Mouse (Mus musculus) heart, embryonic 16.5 days (tissue): ENCODE results near the gene Adamts14. TPM values are rescaled to one million over a fixed set of nuclear protein-coding genes. Genes with fewer than 3 reads are reported as not detected.

Experiments
- ATAC-seq: fragments of 200-750 bp; cut with Nextera tagmentation; replicated peaks from 2 replicates; pipeline ENCODE4 v1.8.0; 2017; ENCODE audit warnings: moderate number of reproducible peaks; ENCODE audit not compliant: insufficient read depth, low FRiP score; ENCODE audit errors: extremely low read depth
- H3K27ac ChIP-seq: fragments of 300-500 bp; sonication (generic); 2 replicates; pipeline ENCODE4 v1.5.1; 2014; ENCODE audit warnings: mild to moderate bottlenecking, low read length, control low read depth, moderate library complexity
- H3K27me3 ChIP-seq: fragments of 300-500 bp; sonication (generic); 2 replicates; pipeline ENCODE4 v1.6.1; 2014; ENCODE audit warnings: low read length, mixed read lengths; ENCODE audit not compliant: control insufficient read depth, insufficient read depth
- H3K36me3 ChIP-seq: fragments of 300-500 bp; sonication (generic); 2 replicates; pipeline ENCODE4 v1.6.1; 2014; ENCODE audit not compliant: control insufficient read depth, insufficient read depth
- H3K4me1 ChIP-seq: fragments of 300-500 bp; sonication (generic); 2 replicates; pipeline ENCODE4 v1.6.1; 2014; ENCODE audit warnings: low read length, mixed read lengths; ENCODE audit not compliant: control insufficient read depth, insufficient read depth
- H3K4me2 ChIP-seq: fragments of 300-500 bp; sonication (generic); 2 replicates; pipeline ENCODE4 v1.6.1; 2014; ENCODE audit warnings: low read depth, mild to moderate bottlenecking, control low read depth, low read length
- H3K4me3 ChIP-seq: fragments of 300-500 bp; sonication (generic); 2 replicates; pipeline ENCODE4 v1.5.1; 2014; ENCODE audit warnings: mild to moderate bottlenecking, control low read depth, low read length
- H3K9ac ChIP-seq: fragments of 300-500 bp; sonication (generic); 2 replicates; pipeline ENCODE4 v1.6.1; 2014; ENCODE audit warnings: low read length, control low read depth
- H3K9me3 ChIP-seq: fragments of 300-500 bp; sonication (generic); replicated peaks from 2 replicates; pipeline ENCODE4 v1.6.1; 2016; ENCODE audit warnings: low read length; ENCODE audit not compliant: control insufficient read depth
- WGBS: fragments of 180-500 bp; shearing (Covaris S2); extraction: QIAGEN DNeasy Blood & Tissue Kit; methylation state at CpG from one replicate; pipeline ENCODE4 v1.1.7; 2014; 5-methylcytosine and 5-hydroxymethylcytosine counted together
- polyA plus RNA-seq: library from polyadenylated mRNA; unstranded; fragments of >200 nt; fragmentation: Nextera tagmentation; extraction: Ambion mirVana; gene quantifications from 2 replicates; pipeline ENCODE4 v1.2.1, GENCODE M21; 2015

Gene Adamts14
- polyA plus RNA-seq, 1 experiment from 2014 or later = 1.8 TPM

DNA sequence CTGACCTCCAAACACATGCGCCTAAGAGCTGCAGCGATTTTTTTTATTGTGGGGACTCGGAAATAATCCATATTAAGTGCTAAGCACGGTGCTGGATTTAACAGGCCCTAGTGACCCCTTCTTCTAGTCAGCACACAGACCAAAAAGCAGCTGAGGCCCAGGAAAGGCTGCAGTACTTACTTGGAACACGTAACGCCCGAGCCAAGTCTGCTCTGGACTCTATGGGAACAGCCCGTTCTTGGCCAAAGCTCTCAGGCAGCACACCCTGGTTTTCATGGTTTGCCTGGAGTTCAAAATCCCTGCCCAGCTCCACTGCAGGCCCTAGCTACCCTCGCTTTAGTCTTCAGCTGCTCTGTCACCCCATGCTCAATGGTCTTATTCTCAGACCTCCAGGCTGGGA lies 78.6 kb downstream of the Adamts14 start:
- Histone ChIP-seq H3K36me3 (no peaks in the 10 kb centered on the region), H3K4me2 (no peak overlapping the region), H3K9ac (no peak overlapping the region), H3K4me3 (no peak overlapping the region), H3K9me3 (no peaks in the 10 kb centered on the region), H3K4me1 (no peaks in the 10 kb centered on the region; the same call in 1 of the 2 replicates), H3K27me3 (no peaks in the 10 kb centered on the region), H3K27ac (no peak overlapping the region)
- ATAC-seq = no peak
- WGBS = 71% methylated on average over 9 of the region's 9 CpGs

DNA sequence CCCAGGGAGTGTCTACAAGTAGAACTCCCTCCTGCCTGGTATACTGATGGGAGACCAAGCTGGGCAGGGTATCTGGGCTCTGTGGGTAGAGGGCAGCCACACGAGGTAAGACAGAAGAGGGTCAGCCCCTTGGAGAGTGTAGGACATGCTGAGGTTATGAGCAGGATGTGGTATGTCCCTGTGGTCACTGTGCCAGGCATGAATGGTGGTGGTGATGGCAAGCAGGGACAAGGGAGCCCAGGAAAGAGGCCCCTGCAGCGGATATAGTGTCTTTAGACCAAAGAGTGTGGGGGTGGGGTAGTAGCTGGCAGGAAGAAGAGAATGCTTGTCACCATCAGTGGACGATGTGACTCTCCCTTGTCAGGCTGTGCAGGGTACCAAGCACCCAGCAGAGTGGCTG lies 85.2 kb downstream of the Adamts14 start:
- no peak overlapping the region for H3K4me2 ChIP-seq
- H3K9me3 ChIP-seq = no peaks in the 10 kb centered on the region
- no peak overlapping the region for H3K4me3 ChIP-seq
- H3K4me1 ChIP-seq = no peaks in the 10 kb centered on the region
- H3K27ac ChIP-seq = no peak overlapping the region
- no peak for ATAC-seq
- no peaks in the 10 kb centered on the region for H3K36me3 ChIP-seq
- H3K9ac ChIP-seq = no peak overlapping the region
- 0 out of 2 replicates have a peak, but pooled peaks cover 2% of the 10 kb centered on the region for H3K27me3 ChIP-seq
- WGBS = 41% methylated on average over 3 of the region's 3 CpGs

DNA sequence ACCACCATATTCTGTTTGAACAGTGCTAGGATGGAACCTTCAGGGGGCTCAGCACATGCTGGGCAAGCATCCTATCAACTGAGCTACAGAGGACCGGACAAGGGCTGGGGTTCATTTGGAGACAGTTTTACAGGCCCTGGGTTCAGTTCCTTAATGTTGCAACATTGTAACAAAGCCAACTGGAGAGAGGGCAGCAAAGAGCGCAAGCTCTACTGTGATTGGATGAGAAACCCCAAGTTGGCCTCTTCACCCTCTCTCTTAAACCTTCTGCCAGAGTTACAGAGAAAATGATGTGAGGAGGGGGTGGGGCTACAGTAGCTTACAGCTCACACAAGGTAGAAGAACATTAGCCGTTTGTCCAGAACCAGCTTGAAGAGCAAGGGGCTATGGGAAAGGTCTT lies 86.2 kb downstream of the Adamts14 start:
- Histone ChIP-seq H3K27me3 (0 out of 2 replicates have a peak, but pooled peaks cover 2% of the 10 kb centered on the region), H3K4me1 (no peaks in the 10 kb centered on the region), H3K9ac (no peak overlapping the region), H3K4me3 (no peak overlapping the region), H3K9me3 (no peaks in the 10 kb centered on the region), H3K27ac (no peak overlapping the region), H3K4me2 (no peak overlapping the region), H3K36me3 (no peaks in the 10 kb centered on the region)
- ATAC-seq = no peak
- 78% methylated on average over 3 of the region's 3 CpGs for WGBS

DNA sequence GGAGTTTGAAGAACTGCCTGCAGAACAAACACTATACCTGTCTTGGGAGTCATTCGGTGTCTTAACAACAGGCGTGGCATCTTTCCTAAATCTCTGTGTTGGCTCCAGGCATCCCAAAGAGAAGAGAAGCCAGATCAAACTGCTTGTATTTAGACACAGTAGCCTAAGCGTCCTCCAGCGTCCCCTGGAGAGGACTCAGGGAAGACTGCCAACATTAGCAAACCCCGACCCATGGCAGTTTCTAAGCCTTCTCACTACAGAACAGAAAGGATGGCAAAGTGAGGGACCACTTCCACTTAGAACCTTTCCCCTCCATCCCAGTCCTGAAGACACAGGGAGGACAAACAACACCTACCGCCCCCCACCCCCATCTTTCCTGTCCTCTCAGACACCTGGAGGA lies 93.3 kb downstream of the Adamts14 start:
- Histone ChIP-seq H3K36me3 (no peaks in the 10 kb centered on the region), H3K27me3 (peaks cover 12% of the 10 kb centered on the region)
- 54% methylated on average over 6 of the region's 6 CpGs for WGBS

DNA sequence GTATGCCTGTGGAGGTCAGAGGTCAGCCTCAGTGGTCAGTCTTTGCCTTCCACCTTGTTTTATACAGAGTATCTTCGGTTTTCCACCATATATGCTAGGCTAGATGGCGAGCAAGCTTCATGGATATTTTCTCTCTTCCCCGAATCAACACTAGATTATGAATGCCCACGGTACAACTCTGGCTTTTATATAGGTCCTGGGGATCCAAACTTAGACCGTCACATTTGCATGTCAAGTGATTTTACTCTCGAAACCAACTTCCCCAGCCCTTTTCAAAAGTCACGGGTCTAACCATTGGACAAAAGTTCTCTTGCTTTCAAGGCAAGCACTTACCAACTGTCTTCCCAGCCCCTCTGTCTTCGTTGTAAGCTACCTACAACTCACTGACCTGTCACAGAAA lies 94.6 kb downstream of the Adamts14 start:
- H3K9ac ChIP-seq = no peak overlapping the region
- H3K9me3 ChIP-seq = no peaks in the 10 kb centered on the region
- H3K27ac ChIP-seq = no peak overlapping the region
- no peak for ATAC-seq
- H3K36me3 ChIP-seq = no peaks in the 10 kb centered on the region
- H3K4me3 ChIP-seq = no peak overlapping the region
- H3K4me2 ChIP-seq = no peak overlapping the region
- H3K4me1 ChIP-seq = peaks cover 4% of the 10 kb centered on the region
- peaks cover 17% of the 10 kb centered on the region for H3K27me3 ChIP-seq
- WGBS = 84% methylated on average over 8 of the region's 8 CpGs

More for the DNA sequence above, 93.3 kb downstream of the Adamts14 start:
- no peak overlapping the region for H3K4me3 ChIP-seq
- H3K9ac ChIP-seq = no peak overlapping the region
- H3K4me2 ChIP-seq = no peak overlapping the region
- H3K9me3 ChIP-seq = no peaks in the 10 kb centered on the region
- no peak overlapping the region for H3K27ac ChIP-seq
- no peak for ATAC-seq
- peaks cover 4% of the 10 kb centered on the region for H3K4me1 ChIP-seq

DNA sequence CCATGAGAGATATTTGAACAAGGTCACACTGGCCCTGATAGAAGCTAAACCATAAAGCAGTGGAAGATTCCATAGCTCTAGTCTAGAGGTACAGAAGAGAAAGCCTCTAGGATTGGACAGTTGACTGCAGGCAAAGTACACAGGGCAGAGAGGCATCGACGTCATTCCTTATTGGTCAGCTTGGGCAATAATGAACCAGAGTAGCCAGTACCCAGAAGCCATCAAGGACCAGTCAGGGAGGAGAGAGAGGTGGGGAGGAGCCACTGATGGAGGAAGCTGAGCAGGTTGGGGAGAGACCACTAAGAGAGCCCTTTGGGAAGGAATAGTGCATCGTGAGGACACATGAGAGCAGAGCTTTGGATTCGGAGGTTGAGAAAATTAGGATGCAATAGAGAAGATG lies 95.5 kb downstream of the Adamts14 start:
- Histone ChIP-seq H3K4me3 (no peak overlapping the region), H3K36me3 (no peaks in the 10 kb centered on the region), H3K27me3 (peaks cover 20% of the 10 kb centered on the region), H3K9ac (no peak overlapping the region), H3K4me1 (peaks cover 4% of the 10 kb centered on the region), H3K9me3 (no peaks in the 10 kb centered on the region), H3K27ac (no peak overlapping the region), H3K4me2 (no peak overlapping the region)
- no peak for ATAC-seq
- WGBS = 79% methylated on average over 4 of the region's 4 CpGs

DNA sequence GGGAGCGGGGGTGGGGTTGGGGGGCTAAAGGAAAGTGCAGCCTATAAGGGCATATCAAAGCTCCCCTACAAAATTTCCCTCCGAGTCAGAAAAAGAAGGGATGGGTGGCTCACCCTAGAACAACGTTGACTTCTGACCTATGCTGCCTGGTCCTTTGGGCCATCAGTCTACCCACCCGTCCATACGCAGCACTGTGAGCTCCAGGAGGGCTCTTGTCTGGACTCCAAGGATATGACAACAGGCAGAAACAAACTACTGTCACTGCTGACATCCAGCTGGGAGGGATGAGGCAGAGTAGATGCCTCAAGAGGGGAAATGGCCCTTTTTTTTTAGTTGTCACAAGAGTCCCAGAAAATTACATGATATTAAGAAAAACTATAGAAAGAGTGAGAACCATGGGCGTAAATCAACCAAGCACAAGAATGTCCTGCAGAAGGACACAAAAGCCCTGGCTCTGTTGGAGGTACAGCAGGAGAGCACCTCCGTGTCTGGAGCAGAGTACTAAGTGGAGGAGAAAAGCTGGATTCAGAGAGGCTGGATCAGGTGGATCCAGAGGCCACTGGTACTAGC lies 96.9 kb downstream of the Adamts14 start:
- H3K4me2 ChIP-seq = peak overlapping the region; percentile 51
- no peak overlapping the region for H3K27ac ChIP-seq
- peaks cover 4% of the 10 kb centered on the region for H3K4me1 ChIP-seq
- WGBS = 52% methylated on average over 7 of the region's 7 CpGs
- H3K36me3 ChIP-seq = no peaks in the 10 kb centered on the region
- no peak for ATAC-seq
- peaks cover 20% of the 10 kb centered on the region for H3K27me3 ChIP-seq
- H3K4me3 ChIP-seq = peak overlapping the region; percentile 22
- no peaks in the 10 kb centered on the region for H3K9me3 ChIP-seq
- H3K9ac ChIP-seq = no peak overlapping the region

DNA sequence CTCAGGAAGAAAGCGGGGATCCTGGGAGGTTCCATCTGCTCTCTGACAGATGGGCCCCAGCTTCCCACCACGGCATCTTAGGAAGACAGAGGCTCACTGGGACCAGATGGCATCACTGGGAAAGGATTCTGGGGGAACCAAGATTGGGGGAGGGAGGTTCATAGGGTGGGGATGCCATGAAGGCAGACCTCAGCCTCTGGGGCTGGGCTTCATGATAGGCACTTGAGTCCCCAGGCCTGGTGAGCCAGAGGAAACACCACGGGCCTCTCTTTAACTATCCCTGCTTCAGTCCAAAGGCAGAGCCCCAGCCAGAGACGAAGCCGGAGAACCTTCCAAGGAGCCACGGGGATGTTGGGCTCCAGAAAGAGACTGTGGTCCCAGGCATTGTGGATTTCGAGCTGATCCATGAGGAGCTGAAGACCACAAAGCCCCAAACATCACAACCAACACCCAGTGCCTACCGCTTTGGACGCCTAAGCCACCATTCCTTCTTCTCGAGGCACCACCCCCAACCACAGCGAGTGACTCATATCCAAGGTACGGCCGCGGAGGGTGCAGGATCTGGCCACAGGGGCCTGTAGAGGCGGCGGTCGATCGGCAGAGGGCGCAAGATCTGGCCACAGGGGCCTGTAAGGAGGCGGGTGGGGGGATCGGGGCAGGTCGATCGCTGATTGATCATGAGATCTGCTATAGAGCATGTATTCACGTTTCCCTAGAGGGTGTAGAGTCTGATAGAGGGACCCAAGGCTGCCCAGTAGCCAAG lies 97.6 kb downstream of the Adamts14 start:
- no peak for ATAC-seq
- peak overlapping the region; percentile 25; the same call in 1 of the 2 replicates for H3K9ac ChIP-seq

DNA sequence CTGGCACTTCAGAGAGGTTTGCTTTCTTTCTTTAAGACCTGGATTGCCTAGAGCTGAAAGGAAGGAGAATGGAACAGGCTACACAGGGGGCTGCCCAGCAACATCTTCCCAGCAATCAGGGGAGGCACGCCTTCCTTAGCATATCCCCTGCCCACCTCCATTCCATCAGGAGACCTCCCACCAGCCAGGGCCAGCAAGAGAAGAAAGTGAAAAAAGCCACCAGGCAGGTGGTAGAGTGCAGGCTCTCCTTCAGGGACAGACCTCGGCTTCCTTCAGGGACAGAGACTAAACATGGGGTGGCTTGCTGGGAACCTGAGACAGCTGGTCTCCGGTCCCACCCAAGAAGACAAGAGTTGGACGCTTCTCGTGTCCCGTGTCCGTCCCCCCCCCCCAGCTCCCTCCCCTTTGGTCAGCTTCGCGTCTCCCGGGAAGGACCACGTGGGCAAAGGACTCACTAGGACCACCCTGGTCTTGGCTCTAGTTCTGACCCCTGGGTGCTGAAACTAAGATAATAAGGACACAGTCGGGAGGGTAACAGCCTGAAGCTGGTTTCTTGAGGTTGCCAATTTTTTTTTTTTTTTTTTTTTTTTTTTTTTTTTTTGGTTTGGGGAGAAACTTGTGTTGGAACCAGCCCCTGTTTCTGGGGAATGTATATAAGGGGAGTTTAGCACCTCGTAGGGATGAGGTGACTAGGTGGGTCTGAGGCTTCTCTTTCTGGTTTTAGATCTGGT lies 98.4 kb downstream of the Adamts14 start:
- Histone ChIP-seq H3K27ac (no peak overlapping the region), H3K4me2 (no peak overlapping the region), H3K36me3 (no peaks in the 10 kb centered on the region), H3K4me1 (peaks cover 4% of the 10 kb centered on the region), H3K27me3 (peaks cover 20% of the 10 kb centered on the region), H3K4me3 (no peak overlapping the region), H3K9me3 (no peaks in the 10 kb centered on the region), H3K9ac (no peak overlapping the region)
- no peak for ATAC-seq
- 36% methylated on average over 13 of the region's 13 CpGs for WGBS

More for the DNA sequence above, 97.6 kb downstream of the Adamts14 start:
- Histone ChIP-seq H3K27ac (no peak overlapping the region), H3K4me1 (peaks cover 4% of the 10 kb centered on the region), H3K4me3 (peak overlapping the region; percentile 22), H3K9me3 (no peaks in the 10 kb centered on the region), H3K4me2 (peak overlapping the region; percentile 51), H3K36me3 (no peaks in the 10 kb centered on the region), H3K27me3 (peaks cover 20% of the 10 kb centered on the region)
- WGBS = 12% methylated on average over 24 of the region's 24 CpGs
